Mouse (Mus musculus) heart, adult 2 months (tissue): Measurements from ENCODE around the gene Apoh.

Experiments used
- CTCF ChIP-seq: fragments of 200-600 bp; IDR thresholded peaks from 2 replicates; pipeline ENCODE4 v1.8.1; 2022; ENCODE audit warnings: antibody characterized with exemption, mild to moderate bottlenecking, moderate library complexity
- POLR2A ChIP-seq: fragments of 200-500 bp; IDR thresholded peaks from 2 replicates; pipeline ENCODE4 v1.6.1; 2011; ENCODE audit warnings: mild to moderate bottlenecking, low read depth, low read length, control low read depth; ENCODE audit not compliant: insufficient read depth

GRCm38 (mm10) chr11:108427191-108427590 is 84.0 kb downstream of the Apoh start:
- no peak for TF ChIP-seq CTCF
- TF ChIP-seq POLR2A, result no peak
